Mouse (Mus musculus): ENCODE measurements around the gene Sf3a3. TPM values are rescaled to one million over a fixed set of nuclear protein-coding genes. Genes with fewer than 3 reads are reported as not detected.

Sf3a3 gene
- total and polyA plus RNA-seq, 3 experiments, result 127 to 295 (median 144) TPM

DNA sequence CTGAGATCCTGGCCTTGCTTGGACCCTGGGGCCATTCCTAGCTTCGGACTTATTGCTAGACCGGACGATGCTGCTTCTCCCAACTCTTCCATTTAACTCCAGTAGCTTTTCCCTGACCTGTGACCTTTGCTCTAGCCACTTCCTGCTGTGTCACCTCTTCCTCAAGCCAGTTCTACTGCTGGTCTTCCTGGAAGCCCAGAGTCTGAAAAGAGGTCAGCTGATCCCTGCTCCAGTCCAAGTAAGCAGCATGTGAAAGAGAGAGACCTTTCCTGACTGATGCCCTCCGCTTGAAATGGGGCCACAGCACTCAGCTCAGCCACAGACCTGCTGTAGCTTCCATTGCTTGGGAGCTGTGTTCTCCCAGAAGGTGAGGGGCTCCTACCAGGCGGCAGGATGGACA, 22.9 kb downstream of the Sf3a3 start:
- Histone ChIP-seq H3K9ac (ENCODE audit: control insufficient read depth, low read depth, low read length, poor library complexity, severe bottlenecking) (no peak overlapping the region), H3K36me3 (ENCODE audit: control insufficient read depth in 1 of 2, insufficient read depth in 2 of 2, low read length in 2 of 2) (no peaks in the 10 kb centered on the region; a peak in 2 of 4 replicates), H3K27me3 (ENCODE audit: control insufficient read depth in 1 of 2, insufficient read depth in 2 of 2, low read length in 2 of 2) (no peaks in the 10 kb centered on the region), H3K27ac (ENCODE audit: control insufficient read depth, low read depth, low read length) (no peak overlapping the region), H3K4me1 (ENCODE audit: control insufficient read depth in 1 of 2, insufficient read depth in 2 of 2, low read length in 2 of 2) (peaks cover 0 to 2% of the 10 kb centered on the region in 2 experiments; a peak in 1 of 4 replicates), H3K9me3 (replicated peaks; ENCODE audit: insufficient read depth, low read length) (no peaks in the 10 kb centered on the region), H3K79me2 (ENCODE audit: control insufficient read depth, insufficient read depth, low read length, poor library complexity) (no peaks in the 10 kb centered on the region; the same call in 1 of the 2 replicates), H3K4me3 (ENCODE audit: control insufficient read depth in 1 of 2, insufficient read depth in 1 of 2, low read depth in 2 of 2, low read length in 2 of 2) (no peak overlapping the region)
- no peak for DNase-seq (ENCODE audit: low read depth, low spot score)
- TF ChIP-seq SIN3A (IDR thresholded peaks at IDR 0.05; ENCODE audit: low read length) (no peak), ETS1 (IDR thresholded peaks at IDR 0.05; ENCODE audit: low read depth, low read length) (no peak), MXI1 (IDR thresholded peaks at IDR 0.05; ENCODE audit: low read depth, low read length) (no peak), KAT2A (conservative IDR thresholded peaks at IDR 0.05; ENCODE audit: low read depth, low read length) (no peak), GATA1 (IDR thresholded peaks at IDR 0.05; ENCODE audit: low read depth, low read length) (no peak)

- Histone ChIP-seq H3K27ac (ENCODE audit: control insufficient read depth, low read depth, low read length) (no peak overlapping the region), H3K9me3 (replicated peaks; ENCODE audit: insufficient read depth, low read length) (no peaks in the 10 kb centered on the region), H3K9ac (ENCODE audit: control insufficient read depth, low read depth, low read length, poor library complexity, severe bottlenecking) (no peak overlapping the region), H3K4me3 (ENCODE audit: control insufficient read depth in 1 of 2, insufficient read depth in 1 of 2, low read depth in 2 of 2, low read length in 2 of 2) (no peak overlapping the region), H3K27me3 (ENCODE audit: control insufficient read depth in 1 of 2, insufficient read depth in 2 of 2, low read length in 2 of 2) (no peaks in the 10 kb centered on the region), H3K36me3 (ENCODE audit: control insufficient read depth in 1 of 2, insufficient read depth in 2 of 2, low read length in 2 of 2) (no peaks in the 10 kb centered on the region; a peak in 1 of 4 replicates), H3K4me1 (ENCODE audit: control insufficient read depth in 1 of 2, insufficient read depth in 2 of 2, low read length in 2 of 2) (peaks cover 0 to 2% of the 10 kb centered on the region in 2 experiments; a peak in 1 of 4 replicates), H3K79me2 (ENCODE audit: control insufficient read depth, insufficient read depth, low read length, poor library complexity) (no peaks in the 10 kb centered on the region; the same call in 1 of the 2 replicates)
- DNase-seq (ENCODE audit: low read depth, low spot score), result no peak
- TF ChIP-seq TBP (IDR thresholded peaks at IDR 0.05; ENCODE audit: low read depth, low read length) (no peak), MAFK (IDR thresholded peaks at IDR 0.05; ENCODE audit: borderline replicate concordance, low read depth, low read length) (no peak), MYB (IDR thresholded peaks at IDR 0.05; ENCODE audit: low read depth, low read length) (no peak), ZC3H11A (IDR thresholded peaks at IDR 0.05; ENCODE audit: low read depth, low read length) (no peak), SIN3A (IDR thresholded peaks at IDR 0.05; ENCODE audit: low read length) (no peak), USF1 (IDR thresholded peaks at IDR 0.05; ENCODE audit: low read depth, low read length) (no peak), EP300 (IDR thresholded peaks at IDR 0.05; ENCODE audit: low read depth in 1 of 2, low read length in 2 of 2) (no peak)
Observed at GRCm38 (mm10) chr4:124738013-124738412, 23.4 kb downstream of the Sf3a3 start.

GRCm38 (mm10) chr4:124738783-124739182, 24.2 kb downstream of the Sf3a3 start:
- Histone ChIP-seq H3K4me1 (ENCODE audit: control insufficient read depth in 1 of 2, insufficient read depth in 2 of 2, low read length in 2 of 2) (peaks cover 0 to 2% of the 10 kb centered on the region in 2 experiments; a peak in 1 of 4 replicates), H3K4me3 (ENCODE audit: control insufficient read depth in 1 of 2, insufficient read depth in 1 of 2, low read depth in 2 of 2, low read length in 2 of 2) (no peak overlapping the region), H3K27ac (ENCODE audit: control insufficient read depth, low read depth, low read length) (no peak overlapping the region), H3K9me3 (replicated peaks; ENCODE audit: insufficient read depth, low read length) (no peaks in the 10 kb centered on the region), H3K79me2 (ENCODE audit: control insufficient read depth, insufficient read depth, low read length, poor library complexity) (no peaks in the 10 kb centered on the region; the same call in 1 of the 2 replicates), H3K9ac (ENCODE audit: control insufficient read depth, low read depth, low read length, poor library complexity, severe bottlenecking) (no peak overlapping the region), H3K27me3 (ENCODE audit: control insufficient read depth in 1 of 2, insufficient read depth in 2 of 2, low read length in 2 of 2) (no peaks in the 10 kb centered on the region), H3K36me3 (ENCODE audit: control insufficient read depth in 1 of 2, insufficient read depth in 2 of 2, low read length in 2 of 2) (no peaks in the 10 kb centered on the region; a peak in 1 of 4 replicates)
- no peak for DNase-seq (ENCODE audit: low read depth, low spot score)
- TF ChIP-seq HCFC1 (IDR thresholded peaks at IDR 0.05; ENCODE audit: low read depth, low read length), result no peak
- no peak for TF ChIP-seq RAD21 (IDR thresholded peaks at IDR 0.05; ENCODE audit: low read depth, low read length)
- no peak for TF ChIP-seq TCF12 (IDR thresholded peaks at IDR 0.05; ENCODE audit: low read depth, low read length)
- no peak for TF ChIP-seq POLR2A (IDR thresholded peaks at IDR 0.05; ENCODE audit: control insufficient read depth in 1 of 2, insufficient read depth in 1 of 2, low read depth in 1 of 2, low read length in 2 of 2, poor library complexity in 1 of 2)
- TF ChIP-seq ZNF384 (IDR thresholded peaks at IDR 0.05; ENCODE audit: low read depth, low read length), result no peak
- TF ChIP-seq ZKSCAN1 (IDR thresholded peaks at IDR 0.05; ENCODE audit: low read depth, low read length), result no peak
- TF ChIP-seq MXI1 (IDR thresholded peaks at IDR 0.05; ENCODE audit: low read depth, low read length), result no peak
- TF ChIP-seq MYC (IDR thresholded peaks at IDR 0.05; ENCODE audit: low read depth, low read length), result no peak
- TF ChIP-seq MAZ (IDR thresholded peaks at IDR 0.05; ENCODE audit: low read depth, low read length), result no peak
- no peak for TF ChIP-seq SMC3 (IDR thresholded peaks at IDR 0.05; ENCODE audit: low read depth, low read length)
- no peak for TF ChIP-seq POLR2AphosphoS5 (IDR thresholded peaks at IDR 0.05; ENCODE audit: borderline replicate concordance, low read depth, low read length)
- no peak for TF ChIP-seq TAL1 (IDR thresholded peaks at IDR 0.05; ENCODE audit: low read length)
- no peak for TF ChIP-seq NELFE (IDR thresholded peaks at IDR 0.05; ENCODE audit: low read depth, low read length)

All from MEL (cell line).